Mouse (Mus musculus) skeletal muscle tissue, adult 2 months (tissue): ENCODE data around the gene Gm20379.

Experiments
- DNase-seq: peaks from one replicate; pipeline ENCODE4 v3.0.0-alpha.2; 2012; ENCODE audit warnings: low read depth, low spot score

The Gm20379 gene

GRCm38 (mm10) chr13:92332103-92332879, 26.5 kb downstream of the Gm20379 start:
- no peak for DNase-seq

GRCm38 (mm10) chr13:92336857-92337256, 31.1 kb downstream of the Gm20379 start:
- no peak for DNase-seq

DNA sequence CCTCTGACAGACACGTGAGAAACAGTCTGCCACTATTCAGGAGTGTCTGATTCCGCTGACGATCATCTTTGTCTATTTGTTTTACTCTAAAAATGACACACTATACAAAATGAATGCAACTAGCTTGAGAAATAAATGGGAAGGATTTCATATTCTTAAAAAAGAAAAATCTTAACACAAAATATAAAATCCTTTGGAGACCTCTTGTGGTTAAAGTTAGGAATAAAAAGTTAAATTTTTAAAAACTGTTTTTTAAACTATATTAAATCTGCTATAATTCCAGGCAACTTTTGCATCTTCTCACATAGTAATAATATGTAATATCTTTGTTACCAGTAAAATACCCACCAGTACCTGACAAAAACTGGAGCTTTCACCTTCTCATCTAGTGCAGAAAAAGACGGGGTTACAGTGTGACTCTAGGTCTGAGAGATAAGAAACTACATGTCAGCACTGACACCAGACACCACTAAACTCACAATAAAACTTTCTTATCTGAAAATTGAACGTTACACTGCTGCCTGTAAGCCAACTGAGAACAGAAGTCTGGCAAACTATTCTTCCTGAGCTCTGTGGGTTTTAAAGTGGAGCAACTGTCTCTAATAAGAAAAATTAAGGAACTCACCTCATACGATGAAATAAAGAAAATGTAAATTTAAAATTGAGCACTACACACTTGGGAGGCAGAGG, 32.1 kb downstream of the Gm20379 start:
- DNase-seq, result no peak

DNA sequence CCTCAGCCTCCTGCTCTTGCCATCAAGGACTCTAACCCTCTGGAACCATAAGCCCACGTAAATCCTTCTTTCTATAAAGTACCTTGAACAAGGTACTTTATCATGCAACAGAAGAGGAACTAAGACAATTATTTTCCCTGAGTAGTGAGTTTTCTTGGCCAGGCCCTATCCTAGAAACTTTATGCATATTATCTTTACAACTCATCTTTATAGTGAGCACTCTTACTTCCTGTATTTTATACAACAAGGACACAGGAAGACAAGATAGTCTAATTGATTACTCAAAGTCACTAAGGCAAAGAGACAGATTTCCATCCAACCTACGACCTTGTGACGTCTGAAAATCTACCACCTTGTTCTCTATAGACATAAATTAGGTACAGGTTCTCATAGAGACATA, 34.0 kb downstream of the Gm20379 start:
- no peak for DNase-seq

- DNase-seq, result no peak
Observed at GRCm38 (mm10) chr13:92344033-92344432, 38.3 kb downstream of the Gm20379 start.

GRCm38 (mm10) chr13:92346338-92346737, 40.6 kb downstream of the Gm20379 start:
- DNase-seq, result no peak

DNA sequence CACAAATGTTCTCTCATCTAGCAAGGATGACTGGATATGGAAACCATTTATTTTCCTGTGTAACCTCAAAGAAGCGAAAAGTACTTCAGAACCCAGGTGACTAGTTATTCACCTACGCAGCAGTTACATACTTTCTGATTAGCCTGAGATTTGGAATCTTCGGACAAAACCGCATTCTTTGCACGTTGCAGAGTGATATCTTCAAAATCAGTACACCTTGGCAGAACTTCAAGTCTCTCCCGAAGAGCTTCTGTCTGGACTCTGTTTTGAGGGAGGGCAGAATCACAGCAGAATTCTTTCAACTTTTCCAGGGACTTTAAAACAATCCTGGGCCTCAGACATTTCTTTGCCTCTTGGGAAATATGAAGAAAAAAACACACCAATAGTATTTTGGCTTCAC, 45.3 kb downstream of the Gm20379 start:
- DNase-seq, result no peak

- no peak for DNase-seq
Observed at GRCm38 (mm10) chr13:92353956-92354355, 48.2 kb downstream of the Gm20379 start.

- DNase-seq, result peak; percentile 97
Observed at GRCm38 (mm10) chr13:92354456-92355271, 48.9 kb downstream of the Gm20379 start, which contains the start of the genes Dhfr and Msh3. TSS of gene Dhfr (plus strand) at chr13:92354726. TSS of gene Msh3 (minus strand) at chr13:92355003.

DNA sequence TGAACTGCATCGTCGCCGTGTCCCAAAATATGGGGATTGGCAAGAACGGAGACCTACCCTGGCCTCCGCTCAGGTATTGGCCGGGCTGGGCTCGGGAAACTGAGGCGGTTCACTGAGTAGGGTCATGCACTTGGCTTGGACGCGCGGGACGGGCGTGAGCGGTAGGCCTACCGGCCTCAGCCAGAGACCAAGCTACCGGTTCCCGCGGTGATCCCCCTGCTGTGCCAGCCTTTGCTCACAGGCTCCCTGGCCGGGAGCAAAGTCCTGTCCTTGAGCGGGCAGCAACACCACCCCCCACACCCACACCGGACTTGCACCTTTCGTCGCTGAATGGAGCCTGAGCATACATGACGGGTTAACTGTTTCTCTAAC, 49.5 kb downstream of the Gm20379 start:
- DNase-seq, result peak; percentile 15

GRCm38 (mm10) chr13:92356376-92356775, 50.6 kb downstream of the Gm20379 start:
- no peak for DNase-seq
